Mouse (Mus musculus) brain, adult 2 months (tissue): ENCODE results near the gene Rnf186.

Source experiments
- DNase-seq: peaks from one replicate; pipeline ENCODE4 v3.0.0; 2011; ENCODE audit warnings: low read depth, low spot score

The Rnf186 gene

GRCm38 (mm10) chr4:138966866-138967265, at the start of gene Rnf186:
Gene Rnf186 (plus strand): TSS chr4:138967112.
- DNase-seq, result no peak

- DNase-seq, result no peak
Observed at GRCm38 (mm10) chr4:138917282-138917681, 49.6 kb upstream of the Rnf186 start.

- DNase-seq, result no peak
Observed at GRCm38 (mm10) chr4:138921254-138922130, 45.4 kb upstream of the Rnf186 start.

- peak; percentile 93 for DNase-seq
Observed at GRCm38 (mm10) chr4:138922131-138922459, 44.8 kb upstream of the Rnf186 start.

- DNase-seq, result no peak
Observed at GRCm38 (mm10) chr4:138925561-138925960, 41.4 kb upstream of the Rnf186 start.

- no peak for DNase-seq
Observed at GRCm38 (mm10) chr4:138933862-138934261, 33.0 kb upstream of the Rnf186 start.

GRCm38 (mm10) chr4:138934456-138935145, 32.3 kb upstream of the Rnf186 start:
- no peak for DNase-seq

GRCm38 (mm10) chr4:138938495-138939269, 28.2 kb upstream of the Rnf186 start:
- DNase-seq, result no peak

GRCm38 (mm10) chr4:138939481-138939880, 27.4 kb upstream of the Rnf186 start:
- no peak for DNase-seq

GRCm38 (mm10) chr4:138941401-138941800, 25.5 kb upstream of the Rnf186 start:
- DNase-seq, result no peak

- peak; percentile 28 for DNase-seq
Observed at GRCm38 (mm10) chr4:138941966-138942365, 24.9 kb upstream of the Rnf186 start.

- DNase-seq, result peak; percentile 67
Observed at GRCm38 (mm10) chr4:138943730-138944129, 23.2 kb upstream of the Rnf186 start.

GRCm38 (mm10) chr4:138948257-138948656, 18.7 kb upstream of the Rnf186 start:
- DNase-seq, result no peak

- DNase-seq, result no peak
Observed at GRCm38 (mm10) chr4:138958612-138959011, 8.3 kb upstream of the Rnf186 start.

- peak; percentile 66 for DNase-seq
Observed at GRCm38 (mm10) chr4:138959120-138959519, 7.8 kb upstream of the Rnf186 start.

- peak; percentile 67 for DNase-seq
Observed at GRCm38 (mm10) chr4:138959926-138960325, 7.0 kb upstream of the Rnf186 start.

GRCm38 (mm10) chr4:138962719-138963118, 4.2 kb upstream of the Rnf186 start:
- no peak for DNase-seq

GRCm38 (mm10) chr4:138965871-138966270, 1.0 kb upstream of the Rnf186 start:
- no peak for DNase-seq

- DNase-seq, result no peak
Observed at GRCm38 (mm10) chr4:138967485-138967884, 573 bp downstream of the Rnf186 start.

- DNase-seq, result no peak
Observed at GRCm38 (mm10) chr4:138968772-138969556, 2.1 kb downstream of the Rnf186 start.

GRCm38 (mm10) chr4:138969736-138970135, 2.8 kb downstream of the Rnf186 start:
- no peak for DNase-seq
